Mouse (Mus musculus) bone marrow, adult 2 months (tissue): Measurements from ENCODE around the gene Sema3b. TPM values are rescaled to one million over a fixed set of nuclear protein-coding genes. Genes with fewer than 3 reads are reported as not detected.
A peak's percentile ranks its signal among the peaks of the same experiment; 100 is the strongest.

Experiments used
- H3K27ac ChIP-seq: fragments of 200-500 bp; 2 replicates; pipeline ENCODE4 v1.5.1; 2012; ENCODE audit warnings: low read depth, mild to moderate bottlenecking, control low read depth, inconsistent platforms, low read length; ENCODE audit not compliant: control insufficient read depth, poor library complexity, insufficient read depth
- H3K4me1 ChIP-seq: fragments of 200-500 bp; 2 replicates; pipeline ENCODE4 v1.6.1; 2011; ENCODE audit warnings: low read length; ENCODE audit not compliant: control insufficient read depth, insufficient read depth
- H3K4me3 ChIP-seq: fragments of 200-500 bp; replicated peaks from 2 replicates; pipeline ENCODE3; 2011; ENCODE audit warnings: mild to moderate bottlenecking, low read depth, low read length, control low read depth; ENCODE audit not compliant: control insufficient read depth
- CTCF ChIP-seq: fragments of 200-500 bp; IDR thresholded peaks from 2 replicates; pipeline ENCODE4 v1.5.1; 2011; ENCODE audit warnings: low read length, control low read depth; ENCODE audit not compliant: control insufficient read depth, insufficient read depth
- POLR2A ChIP-seq: fragments of 200-500 bp; IDR thresholded peaks from 2 replicates; pipeline ENCODE4 v1.6.1; 2011; ENCODE audit warnings: low read depth, mild to moderate bottlenecking, control low read depth, low read length, borderline replicate concordance; ENCODE audit not compliant: control insufficient read depth
- WGBS: fragments of 180-500 bp; shearing (Covaris S2); methylation state at CpG from one replicate; pipeline ENCODE4 v1.1.7; 2018; 5-methylcytosine and 5-hydroxymethylcytosine counted together
- polyA plus RNA-seq: library from polyadenylated mRNA; stranded (reverse); fragments of >200 nt; gene quantifications from 2 replicates; pipeline ENCODE4 v1.2.4, GENCODE M21; 2011; ENCODE audit warnings: low replicate concordance; ENCODE audit not compliant: missing spikeins, insufficient read depth, insufficient read length

The Sema3b gene
- polyA plus RNA-seq, 1 experiment, result not detected

GRCm38 (mm10) chr9:107645577-107645976, 36.5 kb upstream of the Sema3b start:
- Histone ChIP-seq H3K4me1 (peaks cover 3% of the 10 kb centered on the region; the same call in 1 of the 2 replicates), H3K4me3 (no peak overlapping the region), H3K27ac (no peak overlapping the region)
- TF ChIP-seq CTCF (peak; percentile 93), POLR2A (no peak)
- WGBS, result 13% methylated on average over 5 of the region's 5 CpGs

- no peak overlapping the region for H3K27ac ChIP-seq
- H3K4me1 ChIP-seq, result peaks cover 3% of the 10 kb centered on the region; the same call in 1 of the 2 replicates
- 30% methylated on average over 7 of the region's 7 CpGs for WGBS
- H3K4me3 ChIP-seq, result no peak overlapping the region
- TF ChIP-seq CTCF (no peak), POLR2A (no peak)
Measured at GRCm38 (mm10) chr9:107645153-107645510, 36.1 kb upstream of the Sema3b start.

GRCm38 (mm10) chr9:107644495-107645152, 35.6 kb upstream of the Sema3b start:
- H3K27ac ChIP-seq, result peak overlapping the region; percentile 8
- peak overlapping the region; percentile 52 for H3K4me3 ChIP-seq
- WGBS, result 2% methylated on average over 35 of the region's 35 CpGs
- H3K4me1 ChIP-seq, result peaks cover 3% of the 10 kb centered on the region; the same call in 1 of the 2 replicates
- TF ChIP-seq CTCF (peak; percentile 96), POLR2A (peak; percentile 62; the same call in 1 of the 2 replicates)

- no peak for TF ChIP-seq POLR2A
- TF ChIP-seq CTCF, result no peak
- Histone ChIP-seq H3K4me1 (peaks cover 3% of the 10 kb centered on the region; the same call in 1 of the 2 replicates), H3K4me3 (no peak overlapping the region), H3K27ac (no peak overlapping the region)
- 75% methylated on average over 13 of the region's 13 CpGs for WGBS
Measured at GRCm38 (mm10) chr9:107643544-107644214, 34.6 kb upstream of the Sema3b start.

GRCm38 (mm10) chr9:107641666-107642065, 32.6 kb upstream of the Sema3b start:
- Histone ChIP-seq H3K4me1 (peaks cover 3% of the 10 kb centered on the region; the same call in 1 of the 2 replicates), H3K27ac (peak overlapping the region; percentile 78), H3K4me3 (no peak overlapping the region)
- TF ChIP-seq CTCF (no peak), POLR2A (no peak)
- WGBS, result 78% methylated on average over 8 of the region's 8 CpGs

GRCm38 (mm10) chr9:107640257-107640772, 31.3 kb upstream of the Sema3b start:
- peak overlapping the region; percentile 4 for H3K4me3 ChIP-seq
- TF ChIP-seq POLR2A, result no peak
- no peak for TF ChIP-seq CTCF
- peaks cover 3% of the 10 kb centered on the region; the same call in 1 of the 2 replicates for H3K4me1 ChIP-seq
- peak overlapping the region; percentile 78 for H3K27ac ChIP-seq
- 4% methylated on average over 8 of the region's 8 CpGs for WGBS

GRCm38 (mm10) chr9:107637070-107637469, 28.0 kb upstream of the Sema3b start:
- 89% methylated on average over 7 of the region's 7 CpGs for WGBS
- TF ChIP-seq CTCF, result no peak
- Histone ChIP-seq H3K27ac (no peak overlapping the region), H3K4me3 (no peak overlapping the region), H3K4me1 (peaks cover 4% of the 10 kb centered on the region; the same call in 1 of the 2 replicates)

- TF ChIP-seq CTCF (no peak), POLR2A (peak; percentile 85)
- Histone ChIP-seq H3K4me3 (peak within 1 kb of the TSS; percentile 85), H3K27ac (peak within 1 kb of the TSS; percentile 96), H3K4me1 (peaks cover 4% of the 10 kb centered on the region; the same call in 1 of the 2 replicates)
- 2% methylated on average over 38 of the region's 38 CpGs for WGBS
Measured at GRCm38 (mm10) chr9:107635279-107636028, 26.4 kb upstream of the Sema3b start, which contains the start of gene Gnai2. Gene Gnai2 (minus strand): TSS chr9:107635367.
